Mouse (Mus musculus) embryonic facial prominence, embryonic 11.5 days (tissue): Measurements from ENCODE around the gene Sparc. TPM values are rescaled to one million over a fixed set of nuclear protein-coding genes. Genes with fewer than 3 reads are reported as not detected.

Experiments used
- ATAC-seq: fragments of 200-750 bp; cut with Nextera tagmentation; replicated peaks from 2 replicates; pipeline ENCODE4 v1.8.0; 2017; ENCODE audit warnings: low read depth; ENCODE audit not compliant: insufficient number of reproducible peaks, low FRiP score, low TSS enrichment
- DNase-seq: peaks from one replicate; pipeline ENCODE4 v3.0.0-alpha.2; 2015; ENCODE audit warnings: low spot score
- H3K27ac ChIP-seq: fragments of 300-500 bp; sonication (generic); replicated peaks from 2 replicates; pipeline ENCODE4 v1.5.1; 2014; ENCODE audit warnings: mild to moderate bottlenecking, low read depth, low read length, control low read depth
- H3K27me3 ChIP-seq: fragments of 300-500 bp; sonication (generic); 2 replicates; pipeline ENCODE4 v1.6.1; 2014; ENCODE audit warnings: mild to moderate bottlenecking, low read length, moderate library complexity, mixed read lengths; ENCODE audit not compliant: control insufficient read depth, insufficient read depth
- H3K36me3 ChIP-seq: fragments of 300-500 bp; sonication (generic); replicated peaks from 2 replicates; pipeline ENCODE4 v1.6.1; 2014; ENCODE audit warnings: low read depth, mild to moderate bottlenecking, low read length, moderate library complexity, mixed read lengths; ENCODE audit not compliant: control insufficient read depth, insufficient read depth
- H3K4me1 ChIP-seq: fragments of 300-500 bp; sonication (generic); 2 replicates; pipeline ENCODE4 v1.6.1; 2014; ENCODE audit warnings: low read length, mixed read lengths; ENCODE audit not compliant: control insufficient read depth, insufficient read depth
- H3K4me2 ChIP-seq: fragments of 300-500 bp; sonication (generic); 2 replicates; pipeline ENCODE4 v1.6.1; 2014; ENCODE audit warnings: low read depth, mild to moderate bottlenecking, control low read depth, low read length, moderate library complexity
- H3K4me3 ChIP-seq: fragments of 300-500 bp; sonication (generic); 2 replicates; pipeline ENCODE4 v1.5.1; 2014; ENCODE audit warnings: low read depth, low read length, control low read depth
- H3K9ac ChIP-seq: fragments of 300-500 bp; sonication (generic); replicated peaks from 2 replicates; pipeline ENCODE4 v1.6.1; 2014; ENCODE audit warnings: mild to moderate bottlenecking, control low read depth, low read length
- H3K9me3 ChIP-seq: fragments of 300-500 bp; sonication (generic); replicated peaks from 2 replicates; pipeline ENCODE4 v1.6.1; 2016; ENCODE audit warnings: mild to moderate bottlenecking, low read length, inconsistent platforms, mixed read lengths; ENCODE audit not compliant: control insufficient read depth
- WGBS: fragments of 180-500 bp; shearing (Covaris S2); extraction: QIAGEN DNeasy Blood & Tissue Kit; methylation state at CpG from one replicate; pipeline ENCODE4 v1.1.7; 2014; 5-methylcytosine and 5-hydroxymethylcytosine counted together
- polyA plus RNA-seq: library from polyadenylated mRNA; unstranded; fragments of >200 nt; fragmentation: Nextera tagmentation; extraction: Ambion mirVana; gene quantifications from 2 replicates; pipeline ENCODE4 v1.2.1, GENCODE M21; 2014

The Sparc gene
- 423 and 462 TPM in 2 replicates for polyA plus RNA-seq

GRCm38 (mm10) chr11:55422978-55423377 lies at the start of gene Sparc:
Gene Sparc (minus strand): TSS chr11:55423183.
- WGBS: 96% methylated on average over 1 of the region's 1 CpGs
- peaks cover 3% of the 10 kb centered on the region; the same call in 1 of the 2 replicates for H3K4me1 ChIP-seq
- no peak within 1 kb of the TSS for H3K9ac ChIP-seq
- ATAC-seq: no peak
- no peak within 1 kb of the TSS for H3K4me3 ChIP-seq
- no peak for DNase-seq
- H3K27me3 ChIP-seq: no peaks in the 10 kb centered on the region
- no peaks in the 10 kb centered on the region for H3K9me3 ChIP-seq
- peak within 1 kb of the TSS; percentile 48 for H3K27ac ChIP-seq
- H3K36me3 ChIP-seq: no peaks in the 10 kb centered on the region
- H3K4me2 ChIP-seq: no peak within 1 kb of the TSS

DNA sequence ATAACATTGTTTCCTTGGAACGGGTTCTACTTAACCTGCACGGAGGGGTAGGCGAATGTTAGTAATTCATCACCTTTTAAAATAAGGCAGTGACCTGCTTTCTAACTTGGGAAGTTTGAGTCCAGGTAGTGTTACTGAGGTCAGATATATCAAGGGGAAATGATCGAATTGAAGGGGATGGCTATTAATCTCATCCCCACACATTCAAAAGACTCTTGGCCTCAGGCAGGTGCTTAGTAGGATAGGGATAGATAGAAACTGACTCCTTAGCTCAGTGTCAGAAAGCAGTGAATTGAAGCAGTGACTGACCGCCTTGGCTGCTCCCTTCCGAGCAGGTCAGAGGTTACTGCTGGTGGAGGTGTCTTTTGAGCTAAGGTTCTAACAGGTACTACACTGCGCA lies 48.5 kb upstream of the Sparc start:
- DNase-seq: no peak
- ATAC-seq: no peak
- Histone ChIP-seq H3K4me3 (peak overlapping the region; percentile 97), H3K27ac (no peak overlapping the region), H3K36me3 (no peaks in the 10 kb centered on the region; the same call in none of the 2 replicates), H3K9me3 (no peaks in the 10 kb centered on the region), H3K9ac (no peak overlapping the region), H3K4me1 (no peaks in the 10 kb centered on the region), H3K4me2 (peak overlapping the region; percentile 65; the same call in 1 of the 2 replicates), H3K27me3 (no peaks in the 10 kb centered on the region)
- WGBS: 89% methylated on average over 7 of the region's 7 CpGs

DNA sequence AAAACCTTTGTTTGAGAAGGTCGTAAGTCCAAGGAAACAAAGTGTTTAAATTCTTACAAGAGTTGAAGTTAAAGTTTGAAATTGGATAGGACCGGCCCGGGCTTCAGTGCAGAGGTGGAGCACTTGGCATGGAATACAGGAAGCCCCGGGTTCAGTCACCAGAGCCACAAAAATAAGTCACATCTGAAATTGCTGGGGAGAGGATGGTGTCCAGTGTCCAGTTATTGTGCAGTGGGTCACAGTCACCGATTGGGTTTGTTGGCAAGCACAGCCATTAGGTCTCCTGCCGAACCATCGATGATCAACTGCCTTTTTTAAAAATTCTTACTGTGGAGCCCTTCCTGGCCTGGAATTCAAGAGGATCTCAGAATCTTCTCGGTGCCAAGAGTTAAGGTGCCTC lies 47.8 kb upstream of the Sparc start:
- H3K27ac ChIP-seq: no peak overlapping the region

DNA sequence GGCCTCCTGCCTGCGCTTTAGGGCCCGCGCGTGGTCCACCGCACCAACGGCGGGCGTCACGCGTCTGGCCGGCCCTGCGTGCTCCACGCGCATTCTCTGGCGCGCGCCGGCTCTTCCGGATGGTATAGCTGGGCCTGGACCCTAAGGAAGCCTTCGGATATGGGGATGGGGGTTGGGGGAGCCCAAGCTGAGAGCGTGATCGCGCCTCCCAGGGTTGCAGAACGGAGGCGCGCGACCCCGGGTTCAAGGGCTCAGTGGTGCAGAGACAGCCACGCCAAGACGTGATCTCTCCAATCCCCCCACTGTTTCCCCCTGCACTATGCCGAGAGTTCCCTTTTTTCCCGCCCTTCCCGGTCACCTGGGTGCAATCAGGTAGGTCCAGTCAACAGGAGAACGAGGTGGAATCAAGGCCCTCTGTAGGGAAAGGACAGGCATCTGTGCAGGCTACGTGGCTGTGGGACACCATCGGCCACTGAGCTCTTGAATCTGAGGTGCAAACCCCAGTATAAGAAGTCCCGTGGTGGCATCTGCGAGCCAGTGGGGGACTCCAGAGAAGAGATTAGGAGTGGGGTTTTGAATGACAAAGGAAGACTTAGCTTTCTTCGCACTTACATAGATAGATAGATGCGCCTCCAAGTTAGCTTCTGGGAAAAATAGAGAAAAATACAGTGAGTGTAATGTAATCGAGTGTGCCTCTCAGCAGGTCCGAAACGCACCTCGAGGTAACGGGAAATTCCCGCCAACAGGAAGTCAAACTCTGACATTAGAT lies 47.1 kb upstream of the Sparc start:
- Histone ChIP-seq H3K27me3 (no peaks in the 10 kb centered on the region), H3K4me3 (peak overlapping the region; percentile 97), H3K9me3 (no peaks in the 10 kb centered on the region), H3K4me1 (no peaks in the 10 kb centered on the region), H3K36me3 (no peaks in the 10 kb centered on the region; the same call in none of the 2 replicates), H3K9ac (peak overlapping the region; percentile 99), H3K4me2 (peak overlapping the region; percentile 65), H3K27ac (peak overlapping the region; percentile 89)
- WGBS: under 1% methylated on average over 46 of the region's 46 CpGs
- ATAC-seq (no peak; the same call in none of the 2 replicates), DNase-seq (peak; percentile 49)

More for the DNA sequence above, 47.8 kb upstream of the Sparc start:
- DNase-seq (no peak), ATAC-seq (no peak)
- 62% methylated on average over 8 of the region's 8 CpGs for WGBS
- peak overlapping the region; percentile 65 for H3K4me2 ChIP-seq
- H3K9me3 ChIP-seq: no peaks in the 10 kb centered on the region
- no peak overlapping the region; the same call in 1 of the 2 replicates for H3K9ac ChIP-seq
- H3K4me1 ChIP-seq: no peaks in the 10 kb centered on the region
- H3K36me3 ChIP-seq: no peaks in the 10 kb centered on the region; the same call in none of the 2 replicates
- peak overlapping the region; percentile 97 for H3K4me3 ChIP-seq
- no peaks in the 10 kb centered on the region for H3K27me3 ChIP-seq

DNA sequence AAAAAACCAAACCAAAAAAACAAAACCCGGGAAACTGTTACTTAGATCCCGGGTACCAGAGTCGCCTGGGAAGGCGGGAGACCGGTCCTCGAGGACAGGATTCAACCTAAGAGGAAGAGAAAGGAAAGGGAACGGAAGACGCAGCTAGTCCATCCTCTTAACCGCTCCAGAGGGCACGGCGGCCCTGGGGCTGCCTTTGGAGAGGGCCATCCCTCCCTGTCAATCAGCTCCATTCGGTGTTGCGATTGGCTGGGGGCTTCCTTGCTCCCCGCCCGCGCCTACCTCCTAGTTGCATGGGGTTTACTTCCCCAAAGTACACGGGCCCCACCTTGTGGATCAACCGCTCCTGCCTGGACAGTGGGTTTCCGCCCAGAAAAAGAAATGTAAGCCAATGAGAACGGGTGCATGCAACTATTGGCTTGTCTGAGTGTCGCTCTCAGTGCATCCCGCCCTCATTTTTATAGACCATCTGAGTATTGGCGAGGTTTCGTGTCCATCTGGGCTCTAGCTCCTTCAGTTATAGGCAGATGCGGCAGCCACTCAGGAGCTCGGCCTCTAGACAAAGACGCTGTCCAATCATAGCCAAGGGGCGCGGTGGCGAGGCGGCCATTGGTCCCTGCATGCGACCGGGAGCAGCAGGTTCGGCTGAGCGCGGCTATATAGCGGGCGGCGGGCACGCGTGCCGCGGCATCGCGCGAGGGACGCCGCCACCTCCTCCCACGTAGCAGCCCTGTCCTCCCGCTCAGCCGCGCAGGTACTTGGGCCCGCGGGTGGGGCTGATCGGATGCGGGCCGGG lies 46.3 kb upstream of the Sparc start, which contains the start of gene G3bp1:
Gene G3bp1 (plus strand): TSS at position 638 of the 796 bp plus-strand sequence.
- Histone ChIP-seq H3K27me3 (no peaks in the 10 kb centered on the region), H3K9ac (peak within 1 kb of the TSS; percentile 99), H3K9me3 (no peaks in the 10 kb centered on the region), H3K4me3 (peak within 1 kb of the TSS; percentile 97), H3K4me1 (no peaks in the 10 kb centered on the region), H3K36me3 (no peaks in the 10 kb centered on the region; the same call in none of the 2 replicates), H3K27ac (peak within 1 kb of the TSS; percentile 89), H3K4me2 (peak within 1 kb of the TSS; percentile 65)
- DNase-seq (peak; percentile 99), ATAC-seq (peak; percentile 99)
- WGBS: under 1% methylated on average over 57 of the region's 57 CpGs

DNA sequence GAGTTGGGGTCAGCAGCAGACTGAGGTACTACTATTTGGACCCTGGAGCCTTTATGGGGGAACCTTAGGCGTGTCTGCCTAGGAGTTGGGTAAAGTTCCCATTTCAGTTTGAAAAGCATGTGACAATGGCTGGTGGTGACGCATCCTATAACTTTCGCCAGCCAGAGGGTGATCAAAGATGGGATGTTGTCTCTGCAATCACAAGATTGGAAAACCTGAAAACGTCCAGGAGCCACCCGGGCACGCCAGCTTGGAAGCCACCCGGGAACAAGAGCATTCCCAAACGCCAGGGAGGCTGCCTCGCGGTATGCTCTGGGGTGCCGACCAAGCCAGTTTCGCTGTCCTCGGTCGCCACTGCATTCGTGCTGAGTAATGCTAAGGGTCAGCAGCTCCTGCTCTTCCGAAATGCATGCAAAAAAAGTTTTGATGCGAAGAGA lies 45.6 kb upstream of the Sparc start:
- H3K36me3 ChIP-seq: no peaks in the 10 kb centered on the region; the same call in none of the 2 replicates
- H3K9ac ChIP-seq: peak overlapping the region; percentile 64
- H3K4me3 ChIP-seq: peak overlapping the region; percentile 29
- DNase-seq (no peak), ATAC-seq (no peak)
- peak overlapping the region; percentile 47 for H3K4me2 ChIP-seq
- WGBS: 4% methylated on average over 17 of the region's 17 CpGs
- no peaks in the 10 kb centered on the region for H3K9me3 ChIP-seq
- no peaks in the 10 kb centered on the region for H3K4me1 ChIP-seq
- no peaks in the 10 kb centered on the region for H3K27me3 ChIP-seq
- peak overlapping the region; percentile 16 for H3K27ac ChIP-seq

DNA sequence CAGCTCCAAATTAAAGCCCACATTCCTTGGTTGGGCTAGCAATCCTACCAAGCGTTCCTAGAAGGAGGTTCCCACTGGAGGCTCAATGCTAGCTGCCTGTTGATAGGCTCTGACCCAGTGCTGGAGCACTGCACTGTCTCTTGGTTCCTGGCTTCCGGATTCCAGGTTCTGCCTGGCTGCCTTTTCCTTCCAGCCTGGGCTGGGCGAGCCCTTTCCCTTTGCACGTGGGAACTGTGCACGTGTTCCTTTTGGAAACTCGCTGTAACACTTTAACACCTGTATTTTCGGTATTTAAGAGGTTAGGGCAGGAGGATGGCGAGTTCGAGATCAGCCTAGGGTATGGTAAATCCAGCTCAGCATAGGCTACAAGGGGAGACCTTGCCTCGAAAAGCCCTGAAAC lies 45.0 kb upstream of the Sparc start:
- Histone ChIP-seq H3K4me3 (peak overlapping the region; percentile 29), H3K36me3 (no peaks in the 10 kb centered on the region; the same call in none of the 2 replicates), H3K4me2 (peak overlapping the region; percentile 47; the same call in 1 of the 2 replicates), H3K27me3 (no peaks in the 10 kb centered on the region), H3K4me1 (no peaks in the 10 kb centered on the region), H3K9me3 (no peaks in the 10 kb centered on the region), H3K9ac (peak overlapping the region; percentile 64; the same call in 1 of the 2 replicates), H3K27ac (no peak overlapping the region)
- DNase-seq (no peak), ATAC-seq (no peak)
- WGBS: 67% methylated on average over 10 of the region's 10 CpGs
